Mouse (Mus musculus): Measurements from ENCODE around the gene Myo1g.

DNA sequence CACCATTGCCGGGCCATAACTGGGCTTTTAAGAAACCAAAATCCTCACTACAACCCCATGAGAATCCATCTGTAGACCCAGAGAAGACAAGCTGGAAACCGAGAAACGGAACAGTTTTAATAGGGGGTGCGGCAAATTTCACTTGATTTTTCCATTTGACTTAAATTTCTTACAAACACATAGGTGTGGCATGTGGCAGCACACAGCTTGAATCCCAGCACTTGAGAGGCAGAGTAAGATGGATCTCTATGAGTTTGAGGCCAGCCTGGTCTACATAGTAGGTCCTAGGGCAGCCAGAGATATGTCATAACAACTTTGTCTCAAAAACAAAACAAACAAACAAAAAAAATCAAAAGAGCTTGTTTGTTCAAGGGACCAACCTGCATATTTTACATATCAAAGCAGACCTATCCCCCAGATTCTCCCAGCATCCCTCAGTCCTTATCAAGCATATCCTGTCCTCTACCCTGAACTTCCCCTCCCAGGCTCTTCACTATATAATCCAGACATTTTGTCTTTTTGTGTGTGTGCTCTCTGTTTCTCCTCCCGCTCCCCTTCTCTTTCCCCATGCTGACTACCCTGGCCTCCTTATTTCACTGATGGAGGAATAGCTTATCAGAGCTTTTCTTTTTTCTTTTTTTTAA, 32.6 kb downstream of the Myo1g start:
- TF ChIP-seq CTCF (IDR thresholded peaks at IDR 0.05) (no peak), POLR2A (IDR thresholded peaks at IDR 0.05; ENCODE audit: insufficient read depth, low read depth, low read length) (no peak), EP300 (IDR thresholded peaks at IDR 0.05; ENCODE audit: insufficient read depth, low read depth, low read length) (no peak)

Data from heart, adult 2 months (tissue).